Mouse (Mus musculus) left cerebral cortex, postnatal 14 days (tissue): ENCODE measurements around the gene Mrc1. TPM values are rescaled to one million over a fixed set of nuclear protein-coding genes. Genes with fewer than 3 reads are reported as not detected.
A peak's percentile ranks its signal among the peaks of the same experiment; 100 is the strongest.

Experiments
- DNase-seq, 2 experiments: peaks; one replicate each; pipeline ENCODE4 v3.0.0; 2021 to 2022; ENCODE audit warnings: low spot score in 2 of 2, mixed read lengths in 1 of 2
- intact Hi-C: fragments of 180-260 bp; cut with DNase I; formaldehyde crosslinking; loops from one replicate; pipeline ENCODE4 v1.15.1; 2025
- total RNA-seq, 2 experiments: library from RNA; stranded (reverse); gene quantifications; 2 replicates each; pipeline ENCODE4 v1.2.3; 2021

Mrc1 gene
- total RNA-seq, 2 experiments from 2014 or later = 6.8 to 9.4 TPM

DNA sequence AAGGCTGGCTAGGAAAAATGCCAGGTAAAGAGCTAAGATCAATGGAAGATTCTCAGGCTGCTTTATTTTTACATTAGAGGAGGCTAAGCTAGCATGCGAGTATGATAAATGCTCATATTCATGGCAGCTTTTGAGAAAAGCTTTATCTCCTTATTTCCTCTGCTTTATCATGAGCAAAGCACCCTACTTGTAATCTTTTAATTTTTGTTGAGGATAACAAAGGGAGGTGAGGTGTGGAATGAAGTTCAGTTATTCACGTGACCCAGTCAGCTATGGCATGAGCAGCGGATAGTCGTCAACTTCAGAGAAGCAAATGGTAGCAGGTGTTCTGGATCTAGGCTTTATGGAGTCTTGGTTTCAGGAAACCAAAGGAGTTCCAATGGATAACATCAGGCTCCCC is 7.7 kb downstream of the Mrc1 start:
- no peak for DNase-seq
- intact Hi-C loops = no loop called here

DNA sequence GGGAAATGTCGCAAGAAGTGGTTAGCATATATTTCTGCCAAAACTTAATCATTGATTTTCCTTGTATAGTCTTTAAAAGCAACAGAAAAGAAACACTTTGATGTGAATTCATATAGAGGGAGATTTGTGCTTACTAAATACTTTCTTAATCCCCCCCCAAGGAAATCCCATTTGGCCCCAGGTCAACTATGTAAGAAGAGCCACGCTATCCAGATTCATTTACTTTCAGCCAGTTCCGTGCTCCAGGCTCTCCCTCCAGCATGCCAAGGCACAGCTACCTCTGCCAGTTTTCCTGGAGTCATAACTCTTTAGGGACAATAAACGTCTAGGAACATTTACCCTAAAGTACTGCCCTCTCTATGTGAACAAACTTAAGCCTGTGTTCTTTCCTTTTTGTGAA is 8.5 kb downstream of the Mrc1 start:
- DNase-seq = no peak
- intact Hi-C loops = no loop called here

DNA sequence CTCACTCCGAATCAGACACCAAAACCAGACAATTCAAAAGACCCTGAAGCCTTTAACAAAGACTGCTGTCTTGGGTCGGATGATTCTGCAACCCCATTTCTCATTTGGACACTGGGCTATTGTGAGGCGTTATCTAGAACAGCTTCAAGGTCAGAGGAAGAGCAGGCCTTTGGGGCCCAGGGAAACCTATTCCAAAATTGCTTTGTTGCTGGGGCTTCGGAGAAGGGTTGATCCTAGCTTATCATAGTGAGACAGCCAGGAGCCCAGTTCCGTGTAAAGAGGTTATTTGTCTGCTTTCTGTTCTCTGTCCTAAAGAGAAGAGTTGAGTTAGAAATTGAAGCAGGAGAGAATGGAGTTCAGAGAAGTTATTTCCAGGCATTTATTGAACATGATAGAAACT is 10.0 kb downstream of the Mrc1 start:
- no peak for DNase-seq
- intact Hi-C loops = no loop called here

DNA sequence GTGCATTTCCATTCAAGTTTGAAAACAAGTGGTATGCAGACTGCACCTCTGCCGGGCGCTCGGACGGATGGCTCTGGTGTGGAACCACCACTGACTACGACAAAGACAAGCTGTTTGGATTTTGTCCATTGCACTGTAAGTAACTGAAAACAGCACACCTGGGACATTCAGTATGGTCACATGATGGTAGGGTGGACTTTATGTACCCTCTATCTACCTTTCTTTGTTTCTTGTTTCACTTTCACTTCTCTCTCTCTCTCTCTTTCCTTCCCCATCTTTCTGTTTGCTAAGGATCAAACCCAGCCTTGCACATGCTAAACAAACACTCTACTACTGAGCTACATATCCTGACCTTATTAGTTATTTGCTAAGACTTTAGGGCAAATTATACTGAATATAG is 15.0 kb downstream of the Mrc1 start:
- intact Hi-C loops = no loop called here
- no peak for DNase-seq

DNA sequence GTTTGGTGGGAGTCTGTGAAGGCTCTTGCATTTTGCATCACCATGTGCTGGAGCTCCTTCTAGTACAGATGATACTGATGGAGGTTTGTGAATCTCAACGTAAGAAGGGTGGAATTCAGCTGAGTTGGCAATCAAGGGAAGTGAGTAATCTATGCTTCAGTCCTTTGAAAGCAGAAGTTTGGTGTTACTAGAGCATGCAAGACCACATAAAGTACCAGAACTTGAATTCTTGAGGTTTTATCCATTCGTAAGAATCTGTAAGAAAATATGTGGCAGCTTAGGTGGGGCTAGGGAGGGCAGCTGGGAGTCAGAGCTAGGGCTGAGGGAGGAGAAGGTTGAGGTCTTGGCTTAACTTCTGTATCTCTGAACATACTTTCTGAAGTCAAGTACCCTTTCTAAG is 15.5 kb downstream of the Mrc1 start:
- DNase-seq = no peak
- intact Hi-C loops = no loop called here

DNA sequence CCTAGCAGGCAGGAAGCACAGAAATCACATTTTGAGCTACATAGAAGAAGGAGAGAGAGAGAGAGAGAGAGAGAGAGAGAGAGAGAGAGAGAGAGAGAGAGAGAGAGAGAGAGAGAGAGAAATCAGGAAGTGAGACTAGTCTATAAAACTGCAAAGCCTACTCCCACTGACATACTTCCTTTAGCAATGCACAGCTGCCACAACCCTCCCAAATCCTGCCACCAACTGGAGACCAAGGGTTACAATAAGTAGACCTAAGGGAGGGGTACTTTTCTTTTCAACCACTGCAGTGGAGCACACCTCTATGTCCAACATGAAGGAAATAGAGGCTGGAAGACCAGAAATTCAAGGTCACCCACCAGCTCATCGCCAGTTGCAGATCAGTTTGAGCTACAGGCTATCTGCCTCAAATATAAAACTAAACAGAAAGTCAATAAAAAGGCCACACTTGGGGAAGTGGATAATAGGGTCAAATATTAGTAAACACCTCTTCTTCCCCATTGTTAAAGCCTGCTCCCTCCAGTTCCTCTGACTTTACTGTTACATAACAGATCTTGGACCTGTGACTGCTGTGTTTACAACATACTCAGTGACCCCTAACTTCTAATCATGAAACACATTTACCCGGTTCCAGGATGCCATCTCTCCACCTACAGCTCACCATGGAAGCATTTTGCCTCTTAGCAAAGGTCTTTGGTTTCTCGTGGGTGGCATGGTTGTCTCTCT is 20.8 kb downstream of the Mrc1 start:
- intact Hi-C loops = no loop called here

DNA sequence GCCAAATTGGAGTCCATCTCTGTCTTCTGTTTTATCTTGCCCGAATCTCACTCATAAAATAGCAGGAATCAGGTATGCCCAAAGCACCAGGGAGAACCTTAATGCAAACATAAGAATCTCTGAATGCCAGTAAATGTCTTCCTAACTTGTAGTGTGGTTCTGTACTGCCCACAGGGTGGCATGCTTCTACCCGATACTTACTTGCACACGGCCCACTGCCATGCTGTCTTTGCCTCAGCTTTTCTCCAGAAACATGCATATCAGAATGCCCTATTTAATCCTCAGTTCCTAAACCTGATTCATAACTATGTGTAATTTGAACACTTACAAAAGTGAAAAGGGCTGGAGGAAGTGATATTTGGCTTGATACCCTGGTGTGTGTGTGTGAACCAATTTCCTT is 22.7 kb downstream of the Mrc1 start:
- DNase-seq = no peak
- intact Hi-C loops = no loop called here

More for the DNA sequence above, 20.8 kb downstream of the Mrc1 start:
- peak in 1 of 2 experiments; percentile 6 for DNase-seq

DNA sequence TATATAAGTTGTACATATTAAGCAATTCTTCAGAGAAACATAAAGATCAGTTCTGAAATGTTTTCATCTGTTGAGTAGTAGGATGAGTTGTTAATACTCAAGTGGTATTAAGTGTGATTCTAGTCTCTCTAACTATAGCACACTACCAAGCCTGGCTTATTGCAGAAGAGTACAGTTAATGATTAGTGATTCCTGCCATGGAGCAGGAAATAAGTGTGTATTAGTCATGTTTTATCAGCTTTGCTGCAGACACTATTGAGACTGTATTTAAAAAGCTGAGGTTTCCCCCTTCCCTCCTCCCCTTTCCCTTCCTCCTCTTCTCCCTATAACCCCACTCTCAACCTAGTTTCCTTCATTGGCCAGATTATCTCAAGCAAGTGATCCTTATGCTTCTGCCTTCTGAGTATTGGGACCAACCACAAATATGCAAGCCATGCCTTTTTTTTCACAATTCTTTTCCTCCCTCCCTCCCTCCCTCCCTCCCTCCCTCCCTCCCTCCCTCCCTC is 29.2 kb downstream of the Mrc1 start:
- intact Hi-C loops = no loop called here

DNA sequence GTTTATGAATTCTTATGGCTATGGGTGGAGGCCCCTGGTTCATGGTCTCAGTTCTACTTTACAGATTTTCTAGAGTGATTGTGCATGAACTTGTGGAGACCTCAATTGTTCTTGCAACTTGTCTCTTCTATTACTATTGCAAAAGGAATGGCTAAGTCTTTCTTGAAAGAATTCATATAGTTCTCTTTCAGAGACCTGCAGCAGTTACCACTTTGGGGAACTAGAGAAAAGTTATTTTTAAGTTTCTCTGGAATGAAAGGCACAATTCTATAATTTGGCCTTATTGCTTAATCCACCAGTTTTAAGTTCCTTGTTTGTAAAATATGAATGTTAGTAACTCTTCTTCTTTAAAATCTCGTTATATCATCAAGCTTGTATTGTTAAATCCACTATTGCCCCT is 32.9 kb downstream of the Mrc1 start:
- intact Hi-C loops = no loop called here
- DNase-seq = no peak

More for the DNA sequence above, 29.2 kb downstream of the Mrc1 start:
- no peak for DNase-seq

DNA sequence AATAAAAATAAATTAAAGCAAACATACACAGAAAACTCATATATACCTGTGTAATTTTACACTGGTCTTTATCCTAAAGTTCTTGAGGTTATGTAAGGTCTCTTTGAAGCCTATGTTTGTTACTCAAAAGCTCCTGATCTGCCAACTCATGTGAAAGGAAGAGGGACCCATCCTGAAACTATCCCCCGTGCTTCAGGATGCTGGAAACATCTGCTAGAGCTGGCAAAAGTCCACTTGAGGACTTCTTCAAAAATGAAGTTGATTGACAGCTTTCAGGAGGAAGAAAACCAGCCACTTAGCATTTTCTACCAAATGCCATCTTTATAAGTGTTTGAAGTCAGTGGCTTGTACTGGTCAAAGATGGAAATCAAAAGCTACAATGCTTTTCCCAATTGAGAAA is 40.0 kb downstream of the Mrc1 start:
- no peak for DNase-seq
- intact Hi-C loops = no loop called here

DNA sequence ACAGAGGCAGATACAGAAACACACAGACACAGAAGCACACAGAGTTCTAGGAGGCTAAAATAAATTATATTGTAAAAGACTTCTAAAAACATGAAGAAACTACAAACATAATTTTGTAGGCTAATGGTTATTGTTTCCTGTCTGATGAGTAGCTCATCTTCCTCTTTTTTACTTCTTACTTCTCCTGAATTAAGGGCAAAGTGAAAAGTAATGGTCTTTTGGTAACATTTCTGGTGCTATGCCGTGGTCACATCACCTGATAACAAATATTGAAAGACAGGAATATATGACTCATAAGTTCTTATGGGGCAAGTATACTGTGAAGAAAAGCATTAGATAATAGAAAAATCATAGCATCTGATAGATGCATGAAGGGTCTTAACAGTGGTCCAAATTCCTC is 42.9 kb downstream of the Mrc1 start:
- intact Hi-C loops = no loop called here
- no peak for DNase-seq

DNA sequence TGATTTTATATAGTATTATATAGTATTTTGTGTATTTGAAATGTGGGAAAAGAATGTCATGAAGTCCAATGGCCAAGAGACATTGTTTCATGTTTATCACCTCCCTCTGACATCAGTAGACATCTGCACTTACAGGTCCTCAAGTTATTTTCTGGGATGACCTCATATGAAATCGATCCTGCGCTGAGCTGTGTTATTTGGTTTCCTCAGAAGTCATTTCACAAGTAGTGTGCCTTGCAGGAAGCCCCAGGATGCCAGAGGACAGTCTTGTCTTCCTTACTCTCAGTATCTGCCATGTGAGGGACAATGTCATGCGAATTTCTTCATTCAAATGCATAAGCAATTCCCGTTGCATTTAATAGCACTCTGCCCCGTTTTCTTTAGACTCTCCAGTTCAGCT is 46.6 kb downstream of the Mrc1 start:
- DNase-seq = no peak
- intact Hi-C loops = no loop called here

DNA sequence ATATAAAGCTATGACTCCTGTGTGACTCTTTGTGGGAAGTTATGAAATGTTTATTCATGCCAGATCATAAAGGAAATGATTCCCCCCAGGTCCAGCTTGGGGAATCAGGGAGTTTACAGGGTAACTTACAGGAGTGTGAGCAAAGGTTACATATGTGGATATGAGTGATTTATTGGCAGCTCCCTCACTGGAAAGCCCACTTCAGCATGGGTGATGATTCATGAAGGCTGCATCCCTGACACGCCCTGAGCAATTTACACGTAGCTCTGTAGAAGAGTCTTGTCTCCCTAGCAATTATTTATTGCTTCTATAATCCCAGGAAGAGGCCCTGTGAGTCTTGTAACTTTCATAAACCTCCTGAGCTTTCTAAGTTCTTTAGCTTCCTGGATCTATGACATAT is 50.1 kb downstream of the Mrc1 start:
- intact Hi-C loops = no loop called here
- no peak for DNase-seq

DNA sequence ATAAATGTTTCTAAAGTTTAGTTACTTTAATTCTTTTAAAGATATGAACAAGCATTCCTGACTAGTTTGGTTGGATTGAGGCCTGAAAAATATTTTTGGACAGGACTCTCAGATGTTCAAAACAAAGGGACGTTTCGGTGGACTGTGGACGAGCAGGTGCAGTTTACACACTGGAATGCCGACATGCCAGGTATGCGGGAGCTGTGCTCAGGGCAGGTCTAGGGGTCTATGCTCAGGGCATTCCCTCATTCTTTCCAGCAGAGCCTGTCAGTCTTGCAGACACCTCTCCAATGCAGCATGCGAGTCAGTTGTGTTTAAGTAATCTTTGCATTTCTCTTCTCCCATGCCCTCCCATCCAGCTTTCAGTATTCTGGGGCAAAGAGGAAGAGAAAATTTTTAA is 50.6 kb downstream of the Mrc1 start:
- DNase-seq = no peak
- intact Hi-C loops = no loop called here

DNA sequence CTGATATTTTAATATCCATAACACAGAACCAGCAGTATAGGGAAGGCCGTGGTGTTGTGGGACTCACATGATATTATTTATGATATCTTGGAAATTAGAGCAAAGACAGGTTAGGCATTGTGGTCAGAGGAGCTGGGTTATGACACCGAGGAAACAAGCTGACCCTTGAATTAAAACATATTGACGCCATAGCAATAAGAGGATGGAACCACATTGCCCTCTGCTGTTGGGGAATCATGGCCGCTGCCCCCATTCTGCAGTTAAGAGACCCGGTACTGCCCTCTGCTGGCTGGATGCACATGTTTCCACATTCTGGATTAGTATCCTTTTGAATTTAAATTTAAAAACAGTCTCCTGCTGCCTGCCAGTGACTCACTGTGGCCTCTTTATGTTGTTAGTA is 66.1 kb downstream of the Mrc1 start:
- DNase-seq = peak; percentile 92 to 93
- intact Hi-C loops = loop anchor here (5.0 kb wide), 1 partner anchor 1013 kb away; no protein-coding TSS in a partner anchor

DNA sequence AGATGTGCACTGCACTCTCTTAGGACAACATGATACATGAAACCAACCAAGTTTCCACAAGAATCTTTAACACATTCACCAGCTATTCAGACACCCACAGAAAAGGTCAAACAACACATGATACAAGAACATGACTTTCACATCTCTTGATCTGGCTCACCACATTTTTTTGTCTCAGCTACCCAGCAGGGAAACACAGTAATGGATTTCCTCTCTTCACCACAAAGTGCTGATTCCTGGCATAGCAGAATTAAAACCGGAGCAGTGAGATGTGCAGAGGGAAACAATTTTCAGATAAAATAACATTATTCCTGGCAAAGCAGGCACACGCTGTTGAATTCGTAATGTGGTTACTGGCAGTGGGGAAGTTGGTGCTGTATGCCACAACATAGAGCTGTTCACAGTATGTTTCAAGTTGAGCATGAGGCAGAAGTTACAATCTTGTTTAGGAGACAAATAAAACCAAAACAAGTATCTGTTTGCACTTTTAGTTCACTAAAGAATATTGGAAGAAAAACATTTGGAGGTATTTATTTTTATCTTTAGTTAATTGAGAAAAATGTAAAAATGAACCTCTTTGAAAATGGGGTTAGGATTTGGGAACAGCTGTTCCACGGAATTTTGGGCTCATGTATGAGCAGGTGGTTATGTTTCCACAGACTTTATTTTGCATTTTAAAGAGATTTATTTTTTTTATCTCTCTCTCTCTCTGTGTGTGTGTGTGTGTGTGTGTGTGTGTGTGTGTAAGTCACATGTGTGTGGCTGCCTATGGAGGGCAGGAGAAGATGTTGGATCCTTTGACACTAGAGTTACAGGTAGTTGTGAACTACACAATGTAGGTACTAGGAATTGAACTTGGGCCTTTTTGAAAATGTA is 83.6 kb downstream of the Mrc1 start:
- intact Hi-C loops = loop anchor here (10.0 kb wide), 1 partner anchor 392 kb away; no protein-coding TSS in a partner anchor

DNA sequence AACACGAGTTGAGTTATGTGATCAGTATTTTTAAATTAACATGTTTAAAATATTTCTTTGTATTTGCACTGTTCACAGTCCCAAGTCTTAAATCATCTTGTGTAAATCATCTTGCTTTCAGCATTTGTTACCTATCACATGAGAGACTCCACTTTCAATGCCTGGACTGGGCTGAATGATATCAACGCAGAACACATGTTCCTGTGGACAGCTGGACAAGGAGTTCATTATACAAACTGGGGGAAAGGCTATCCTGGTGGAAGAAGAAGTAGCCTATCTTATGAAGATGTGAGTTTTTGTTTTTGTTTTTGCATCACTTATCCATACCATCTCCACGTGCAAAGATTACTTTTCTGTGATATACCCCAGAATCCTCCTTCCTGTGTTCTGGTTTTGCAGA is 85.9 kb downstream of the Mrc1 start:
- DNase-seq = no peak
- intact Hi-C loops = loop anchor here (10.0 kb wide), 1 partner anchor 390 kb away; no protein-coding TSS in a partner anchor

More for the DNA sequence above, 83.6 kb downstream of the Mrc1 start:
- DNase-seq = peak in 1 of 2 experiments; percentile 6

DNA sequence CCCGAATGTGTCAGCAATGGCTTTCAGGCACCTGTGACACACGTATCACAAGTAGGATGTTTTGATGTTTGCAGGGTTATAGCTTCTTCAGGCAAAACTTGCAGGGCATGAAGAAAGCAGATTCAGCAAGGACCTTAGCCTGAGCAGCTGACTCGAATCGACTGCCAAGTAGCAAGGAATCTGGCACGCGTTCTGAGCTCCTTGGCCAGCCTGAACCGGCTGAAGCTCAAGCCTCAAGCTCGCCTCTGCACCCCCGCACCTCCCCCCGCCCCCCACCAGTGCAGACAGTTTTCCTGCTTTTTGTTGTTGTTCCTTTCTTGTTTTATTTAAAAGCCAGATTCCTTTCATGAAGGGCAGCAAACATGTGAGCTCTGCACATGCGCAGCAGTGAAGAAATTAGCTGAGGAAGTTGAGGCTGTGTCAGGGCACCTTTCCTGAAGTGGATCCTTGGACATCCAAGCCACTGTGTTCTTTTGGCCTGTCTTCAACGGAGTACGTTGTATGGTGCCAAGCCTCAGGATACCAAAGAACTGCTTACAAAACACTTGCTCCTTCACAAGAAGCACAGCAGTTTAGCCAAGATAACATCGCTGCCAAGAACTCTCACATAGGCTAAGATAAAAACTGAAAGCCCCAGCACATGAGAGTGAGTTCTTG is 112.6 kb downstream of the Mrc1 start:
- intact Hi-C loops = no loop called here
- DNase-seq = peak; percentile 65 to 67

DNA sequence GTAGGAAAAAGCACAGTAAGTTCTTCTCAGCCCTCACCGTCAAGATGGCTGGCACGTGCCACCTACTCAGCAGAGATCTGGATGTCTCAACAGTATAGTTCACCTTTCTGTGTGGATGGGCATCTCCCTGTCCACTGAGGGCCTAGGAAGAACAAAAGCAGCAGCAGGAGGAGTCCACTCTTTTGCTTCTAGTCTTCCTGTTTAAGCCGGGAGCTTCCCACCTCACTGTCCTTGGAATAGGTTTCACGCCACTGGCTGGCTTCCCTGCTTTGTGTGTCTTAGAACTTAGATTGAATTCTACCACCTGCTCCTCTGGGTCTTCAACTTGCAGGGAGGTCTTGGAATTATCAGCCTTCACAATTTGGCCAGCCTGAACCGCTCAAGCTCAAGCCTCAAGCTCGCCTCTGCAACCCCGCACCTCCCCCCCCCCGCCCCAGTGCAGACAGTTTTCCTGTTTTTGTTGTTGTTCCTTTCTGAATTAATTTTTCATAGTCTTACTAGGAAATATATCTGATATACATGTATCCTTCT is 113.2 kb downstream of the Mrc1 start:
- no peak for DNase-seq
- intact Hi-C loops = no loop called here
